8 mouse cellular contexts compared by ENCODE assay signal in the genomic region with DNA sequence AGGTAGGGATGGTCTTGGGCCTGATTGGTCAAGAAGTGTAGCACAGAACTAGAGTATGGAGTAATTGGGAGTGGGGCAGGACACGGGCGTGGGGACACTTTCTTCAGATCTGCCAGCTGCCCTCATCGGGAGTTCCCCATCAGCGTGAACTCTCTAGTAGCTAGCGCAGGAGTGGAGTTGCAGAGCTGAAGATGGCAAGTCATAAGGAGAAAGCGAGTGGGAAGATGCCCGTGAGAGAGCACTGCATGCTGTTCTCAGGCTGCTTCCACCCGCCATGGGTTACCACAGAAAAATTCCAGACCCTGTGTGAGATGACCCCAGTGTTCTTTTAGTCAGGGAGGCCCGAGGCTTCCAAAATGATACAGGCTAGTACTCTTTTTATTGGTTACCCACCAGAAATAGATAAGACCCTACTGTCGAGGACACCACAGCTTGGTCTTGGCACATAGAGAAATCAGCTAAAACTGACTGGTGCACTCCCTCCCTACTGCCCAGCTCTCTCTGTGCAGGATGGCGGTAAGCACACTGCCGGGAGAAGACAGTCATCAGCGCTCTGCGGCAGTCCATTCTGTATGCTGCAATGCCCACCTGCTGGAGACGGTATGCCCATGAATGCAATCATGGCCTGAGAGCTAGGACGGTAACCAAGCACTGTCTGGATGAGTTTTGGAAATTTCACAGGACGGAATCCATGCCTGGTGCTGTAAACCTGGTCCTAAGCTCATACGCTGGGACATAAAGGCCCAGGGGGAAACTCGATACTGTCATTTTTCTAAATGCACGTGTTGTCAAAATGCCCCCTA. TPM values are rescaled to one million over a fixed set of nuclear protein-coding genes. Genes with fewer than 3 reads are reported as not detected.
DNase-seq lines count a peak whose midpoint lies in the region; ATAC-seq and TF ChIP-seq lines count a peak whose summit lies in the region.

No protein-coding gene starts in this region.

- no peaks in the 10 kb centered on the region for H3K4me1 ChIP-seq in lung, embryonic 14.5 days (ENCODE audit: insufficient read depth)
- H3K4me1 ChIP-seq in hindbrain, embryonic 14.5 days (replicated peaks; ENCODE audit: control insufficient read depth, insufficient read depth, low read length): no peaks in the 10 kb centered on the region
- no peaks in the 10 kb centered on the region for H3K4me1 ChIP-seq in neural tube, embryonic 14.5 days (ENCODE audit: control insufficient read depth, insufficient read depth, low read length)
- no peaks in the 10 kb centered on the region for H3K4me1 ChIP-seq in liver, embryonic 11.5 days (replicated peaks; ENCODE audit: control insufficient read depth, insufficient read depth, low read length)

- H3K27me3 ChIP-seq in lung, embryonic 14.5 days (ENCODE audit: insufficient read depth, low read length): no peaks in the 10 kb centered on the region
- no peaks in the 10 kb centered on the region for H3K27me3 ChIP-seq in hindbrain, embryonic 14.5 days (ENCODE audit: control insufficient read depth, insufficient read depth, low read length)
- no peaks in the 10 kb centered on the region for H3K27me3 ChIP-seq in neural tube, embryonic 14.5 days (ENCODE audit: control insufficient read depth, insufficient read depth, low read length)
- H3K27me3 ChIP-seq in liver, embryonic 11.5 days (replicated peaks; ENCODE audit: control insufficient read depth, insufficient read depth, low read length): peaks cover 12% of the 10 kb centered on the region

- no peak for TF ChIP-seq CTCF in lung, embryonic 14.5 days (IDR thresholded peaks at IDR 0.05; ENCODE audit: low read depth)

- no peak overlapping the region for H3K27ac ChIP-seq in lung, embryonic 14.5 days (ENCODE audit: low read depth)
- H3K27ac ChIP-seq in hindbrain, embryonic 14.5 days: no peak overlapping the region
- no peak overlapping the region for H3K27ac ChIP-seq in neural tube, embryonic 14.5 days (ENCODE audit: low read depth, low read length)
- H3K27ac ChIP-seq in liver, embryonic 11.5 days (ENCODE audit: low read depth, low read length): no peak overlapping the region

- 0 out of 2 replicates have a peak, but pooled peaks have one; percentile 27 for ATAC-seq in lung, embryonic 14.5 days (ENCODE audit: insufficient read depth)
- 0 out of 2 replicates have a peak, but pooled peaks have one; percentile 22 for ATAC-seq in erythroid progenitor cell, adult 5-6 weeks (replicated peaks; ENCODE audit: low FRiP score, poor library complexity, severe bottlenecking)
- no peak; the same call in 1 of the 2 replicates for ATAC-seq in hindbrain, embryonic 14.5 days (ENCODE audit: low FRiP score)
- 0 out of 2 replicates have a peak, but pooled peaks have one; percentile 21 for ATAC-seq in neural tube, embryonic 14.5 days (ENCODE audit: low read depth)
- no peak for ATAC-seq in liver, embryonic 11.5 days (replicated peaks; ENCODE audit: low FRiP score)

- no peaks in the 10 kb centered on the region for H3K36me3 ChIP-seq in lung, embryonic 14.5 days (ENCODE audit: insufficient read depth)
- H3K36me3 ChIP-seq in hindbrain, embryonic 14.5 days (replicated peaks; ENCODE audit: control insufficient read depth, insufficient read depth): no peaks in the 10 kb centered on the region
- H3K36me3 ChIP-seq in neural tube, embryonic 14.5 days (ENCODE audit: control insufficient read depth, insufficient read depth, low read length): no peaks in the 10 kb centered on the region
- H3K36me3 ChIP-seq in liver, embryonic 11.5 days (ENCODE audit: control insufficient read depth, insufficient read depth, low read length): no peaks in the 10 kb centered on the region

- WGBS in lung, embryonic 14.5 days: 49% methylated on average over 20 of the region's 20 CpGs
- 43% methylated on average over 20 of the region's 20 CpGs for WGBS in hindbrain, embryonic 14.5 days
- WGBS in neural tube, embryonic 14.5 days: 44% methylated on average over 20 of the region's 20 CpGs
- WGBS in liver, embryonic 11.5 days: 58% methylated on average over 20 of the region's 20 CpGs

- H3K4me2 ChIP-seq in lung, embryonic 14.5 days: 0 out of 2 replicates have a peak overlapping the region, but pooled peaks have one; percentile 10
- H3K4me2 ChIP-seq in hindbrain, embryonic 14.5 days (replicated peaks): peak overlapping the region; percentile 6; the same call in 1 of the 2 replicates
- peak overlapping the region; percentile 16; the same call in 1 of the 2 replicates for H3K4me2 ChIP-seq in neural tube, embryonic 14.5 days (ENCODE audit: low read depth, low read length)
- no peak overlapping the region for H3K4me2 ChIP-seq in liver, embryonic 11.5 days

- H3K9me3 ChIP-seq in lung, embryonic 14.5 days (ENCODE audit: low read depth, low read length): no peaks in the 10 kb centered on the region
- H3K9me3 ChIP-seq in hindbrain, embryonic 14.5 days (ENCODE audit: control insufficient read depth, low read length): no peaks in the 10 kb centered on the region
- H3K9me3 ChIP-seq in neural tube, embryonic 14.5 days (ENCODE audit: control insufficient read depth, low read length): no peaks in the 10 kb centered on the region
- no peaks in the 10 kb centered on the region for H3K9me3 ChIP-seq in liver, embryonic 11.5 days (ENCODE audit: control insufficient read depth, low read length)

- H3K9ac ChIP-seq in lung, embryonic 14.5 days: no peak overlapping the region
- no peak overlapping the region for H3K9ac ChIP-seq in hindbrain, embryonic 14.5 days
- no peak overlapping the region for H3K9ac ChIP-seq in neural tube, embryonic 14.5 days (replicated peaks; ENCODE audit: low read depth, low read length)
- no peak overlapping the region for H3K9ac ChIP-seq in liver, embryonic 11.5 days (ENCODE audit: low read depth, low read length)

- intact Hi-C loops in left cerebral cortex, postnatal 36 days (cut with DNase I): no loop called here

- H3K4me3 ChIP-seq in lung, embryonic 14.5 days (ENCODE audit: low read depth, low read length): no peak overlapping the region
- H3K4me3 ChIP-seq in hindbrain, embryonic 14.5 days (replicated peaks; ENCODE audit: low read length): no peak overlapping the region
- no peak overlapping the region for H3K4me3 ChIP-seq in neural tube, embryonic 14.5 days (ENCODE audit: low read depth, low read length)
- H3K4me3 ChIP-seq in liver, embryonic 11.5 days (ENCODE audit: low read depth, low read length): no peak overlapping the region

- DNase-seq in lung, embryonic 14.5 days: no peak
- no peak for DNase-seq in lung, postnatal 25 days (ENCODE audit: low spot score)
- no peak for DNase-seq in hindbrain, embryonic 14.5 days (ENCODE audit: low spot score)
- no peak for DNase-seq in liver, embryonic 11.5 days (ENCODE audit: low spot score)
- no peak for DNase-seq in left cerebral cortex, postnatal 36 days (ENCODE audit: low spot score in 2 of 2)
- no peak for DNase-seq in kidney, postnatal 10 days

RNA-seq across cellular contexts. Expression of a gene that starts 9.8 kb away (rescaled TPM):
- 18.6 and 19.7 TPM in 2 replicates for polyA plus RNA-seq in lung, embryonic 14.5 days (2014; fragmentation: Nextera tagmentation; extraction: Ambion mirVana)
- 10.5 and 13.3 TPM in 2 replicates for total RNA-seq in erythroid progenitor cell, adult 5-6 weeks (2015; ENCODE audit: low replicate concordance)
- total RNA-seq in erythroid progenitor cell, adult 5-6 weeks (2017; ENCODE audit: low replicate concordance): 1.0 and 9.7 TPM in 2 replicates
- 59.4 and 63.6 TPM in 2 replicates for polyA plus RNA-seq in hindbrain, embryonic 14.5 days (2014; fragmentation: Nextera tagmentation; extraction: Ambion mirVana)
- polyA plus RNA-seq in neural tube, embryonic 14.5 days (2014; fragmentation: Nextera tagmentation; extraction: Ambion mirVana): 61.0 and 70.1 TPM in 2 replicates
- 21.2 TPM in 2 replicates for polyA plus RNA-seq in liver, embryonic 11.5 days (2014; fragmentation: Nextera tagmentation; extraction: Ambion mirVana)
- 10 to 100 TPM; 30.9 to 35.3 TPM for total RNA-seq in left cerebral cortex, postnatal 36 days (2021)

RNA-seq across cellular contexts. Expression of a gene that starts 46.3 kb away (rescaled TPM):
- 204 and 205 TPM in 2 replicates for polyA plus RNA-seq in lung, embryonic 14.5 days (2014; fragmentation: Nextera tagmentation; extraction: Ambion mirVana)
- not detected in 2 replicates for total RNA-seq in erythroid progenitor cell, adult 5-6 weeks (2015; ENCODE audit: low replicate concordance)
- total RNA-seq in erythroid progenitor cell, adult 5-6 weeks (2017; ENCODE audit: low replicate concordance): not detected in 2 replicates
- polyA plus RNA-seq in hindbrain, embryonic 14.5 days (2014; fragmentation: Nextera tagmentation; extraction: Ambion mirVana): 2.6 and 3.3 TPM in 2 replicates
- polyA plus RNA-seq in neural tube, embryonic 14.5 days (2014; fragmentation: Nextera tagmentation; extraction: Ambion mirVana): 0.80 and 1.1 TPM in 2 replicates
- 7.6 and 9.1 TPM in 2 replicates for polyA plus RNA-seq in liver, embryonic 11.5 days (2014; fragmentation: Nextera tagmentation; extraction: Ambion mirVana)
- not detected for total RNA-seq in left cerebral cortex, postnatal 36 days (2021)

Comparison
In these comparisons a context has a peak if more than half of its experiments do, and no peak if none do; other contexts are left out.
1. ATAC-seq: peak in lung, embryonic 14.5 days (single experiment), erythroid progenitor cell, adult 5-6 weeks (single experiment) and neural tube, embryonic 14.5 days (single experiment); none in hindbrain, embryonic 14.5 days (single experiment) and liver, embryonic 11.5 days (single experiment).
2. RNA of a gene that starts 46.3 kb away (polyA plus RNA-seq): 204 to 205 TPM in lung, embryonic 14.5 days; 7.6 to 9.1 TPM in liver, embryonic 11.5 days, 2.6 to 3.3 TPM in hindbrain, embryonic 14.5 days and 0.80 to 1.1 TPM in neural tube, embryonic 14.5 days; every median in the first group is over 10 times any median in the second.